Mouse (Mus musculus) G1E (cell line): ENCODE data around the gene Map7d1.

ENCODE experiments used
- CTCF ChIP-seq: IDR thresholded peaks from 2 replicates; pipeline ENCODE4 v1.5.1; 2012; ENCODE audit warnings: low read depth, low read length, inconsistent platforms, mixed read lengths
- GATA1 ChIP-seq: IDR thresholded peaks from 2 replicates; pipeline ENCODE4 v1.6.1; 2012; ENCODE audit warnings: borderline replicate concordance, low read length, inconsistent platforms, mixed read lengths
- TAL1 ChIP-seq: conservative IDR thresholded peaks from 2 replicates; pipeline ENCODE4 v1.6.1; 2012; ENCODE audit warnings: low read depth, low read length, inconsistent platforms, mixed read lengths

GRCm38 (mm10) chr4:126236467-126237280 lies 19.5 kb downstream of the Map7d1 start:
- TF ChIP-seq CTCF (no peak), GATA1 (no peak), TAL1 (no peak)
